Mouse (Mus musculus) erythroblast, embryonic 14.5 days (primary cell): ENCODE data around the gene Ccng2.

Source experiments
- GATA1 ChIP-seq: IDR thresholded peaks from 2 replicates; pipeline ENCODE4 v1.6.1; 2012; ENCODE audit warnings: low read length, inconsistent platforms, mixed read lengths
- TAL1 ChIP-seq: IDR thresholded peaks from 3 replicates; pipeline ENCODE4 v1.6.1; 2012; ENCODE audit warnings: low read length, inconsistent platforms, mixed read lengths

GRCm38 (mm10) chr5:93283109-93283508 lies 16.1 kb downstream of the Ccng2 start:
- TF ChIP-seq GATA1 (no peak), TAL1 (no peak)
